Mouse (Mus musculus): ENCODE data around the gene Nr5a2. TPM values are rescaled to one million over a fixed set of nuclear protein-coding genes. Genes with fewer than 3 reads are reported as not detected.

Gene Nr5a2
- polyA plus RNA-seq, 1 experiment from 2014 or later: 9.0 TPM

- ATAC-seq: peak; percentile 55
- WGBS: 3% methylated on average over 10 of the region's 10 CpGs
- H3K4me2 ChIP-seq (ENCODE audit: low read depth, low read length): peak overlapping the region; percentile 74
- H3K27me3 ChIP-seq (replicated peaks; ENCODE audit: control insufficient read depth, insufficient read depth, low read length): peaks cover 10% of the 10 kb centered on the region; the same call in 1 of the 2 replicates
- H3K36me3 ChIP-seq (ENCODE audit: control insufficient read depth, insufficient read depth, low read length): no peaks in the 10 kb centered on the region
- peak overlapping the region; percentile 62 for H3K27ac ChIP-seq (ENCODE audit: low read length)
- H3K9ac ChIP-seq (ENCODE audit: low read depth, low read length): peak overlapping the region; percentile 85
- peak overlapping the region; percentile 71 for H3K4me3 ChIP-seq (ENCODE audit: low read length)
- peaks cover 14% of the 10 kb centered on the region; the same call in 1 of the 2 replicates for H3K4me1 ChIP-seq (ENCODE audit: control insufficient read depth, insufficient read depth, low read length)
- H3K9me3 ChIP-seq (ENCODE audit: control insufficient read depth, low read length): no peaks in the 10 kb centered on the region
Measured at GRCm38 (mm10) chr1:136945876-136946275, 14.4 kb downstream of the Nr5a2 start.

DNA sequence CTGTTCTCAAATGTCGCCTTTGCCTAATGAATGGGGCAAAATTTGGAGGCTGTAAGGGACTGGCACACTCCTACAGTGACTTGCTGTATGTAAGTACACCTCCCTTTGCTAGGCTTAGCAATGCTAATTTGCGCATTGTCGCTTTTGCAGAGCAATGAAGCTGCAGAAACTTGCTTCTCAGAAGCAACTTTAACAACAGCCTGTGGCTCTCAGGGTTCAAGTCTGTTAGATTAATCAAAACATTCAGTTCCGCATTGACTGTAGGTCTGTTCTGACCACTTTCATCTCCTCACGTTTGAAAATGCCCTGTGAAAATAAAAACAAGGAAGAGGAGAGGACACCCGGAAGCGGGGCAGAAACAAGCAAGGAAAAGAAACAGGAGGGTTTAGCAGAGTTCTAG is 14.8 kb downstream of the Nr5a2 start:
- H3K4me2 ChIP-seq (ENCODE audit: low read depth, low read length): peak overlapping the region; percentile 74
- H3K36me3 ChIP-seq (ENCODE audit: control insufficient read depth, insufficient read depth, low read length): no peaks in the 10 kb centered on the region
- peaks cover 14% of the 10 kb centered on the region; the same call in 1 of the 2 replicates for H3K4me1 ChIP-seq (ENCODE audit: control insufficient read depth, insufficient read depth, low read length)
- no peaks in the 10 kb centered on the region for H3K9me3 ChIP-seq (ENCODE audit: control insufficient read depth, low read length)
- ATAC-seq: no peak
- peak overlapping the region; percentile 62 for H3K27ac ChIP-seq (ENCODE audit: low read length)
- WGBS: 17% methylated on average over 7 of the region's 7 CpGs
- H3K27me3 ChIP-seq (replicated peaks; ENCODE audit: control insufficient read depth, insufficient read depth, low read length): peaks cover 8% of the 10 kb centered on the region; the same call in 1 of the 2 replicates
- H3K4me3 ChIP-seq (ENCODE audit: low read length): peak overlapping the region; percentile 71
- H3K9ac ChIP-seq (ENCODE audit: low read depth, low read length): peak overlapping the region; percentile 85

DNA sequence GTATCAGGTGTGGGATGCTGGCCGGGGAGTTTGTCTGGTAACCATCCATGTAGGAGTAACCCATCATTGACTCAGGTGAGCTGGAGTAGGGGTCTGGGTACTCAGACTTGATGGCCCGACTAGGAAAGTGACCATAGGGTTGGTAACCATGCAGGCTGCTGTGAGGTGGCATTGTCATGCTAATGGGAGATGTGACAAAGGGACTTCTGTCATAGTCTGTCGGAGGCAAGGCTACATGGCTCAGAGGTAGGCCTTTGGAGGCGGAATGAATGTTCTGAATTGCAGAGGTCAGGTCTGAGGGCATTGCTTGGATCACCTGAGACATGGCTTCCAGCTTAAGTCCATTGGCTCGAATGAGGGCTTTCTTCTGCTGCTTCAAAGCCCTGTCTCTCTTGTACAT is 19.6 kb downstream of the Nr5a2 start:
- H3K9ac ChIP-seq (ENCODE audit: low read depth, low read length): no peak overlapping the region
- H3K27me3 ChIP-seq (replicated peaks; ENCODE audit: control insufficient read depth, insufficient read depth, low read length): no peaks in the 10 kb centered on the region
- no peak overlapping the region for H3K27ac ChIP-seq (ENCODE audit: low read length)
- H3K36me3 ChIP-seq (ENCODE audit: control insufficient read depth, insufficient read depth, low read length): no peaks in the 10 kb centered on the region
- peaks cover 6% of the 10 kb centered on the region; the same call in 1 of the 2 replicates for H3K4me1 ChIP-seq (ENCODE audit: control insufficient read depth, insufficient read depth, low read length)
- no peak overlapping the region for H3K4me3 ChIP-seq (ENCODE audit: low read length)
- H3K4me2 ChIP-seq (ENCODE audit: low read depth, low read length): no peak overlapping the region
- H3K9me3 ChIP-seq (ENCODE audit: control insufficient read depth, low read length): no peaks in the 10 kb centered on the region
- 0 out of 2 replicates have a peak, but pooled peaks have one; percentile 8 for ATAC-seq
- 82% methylated on average over 5 of the region's 5 CpGs for WGBS

DNA sequence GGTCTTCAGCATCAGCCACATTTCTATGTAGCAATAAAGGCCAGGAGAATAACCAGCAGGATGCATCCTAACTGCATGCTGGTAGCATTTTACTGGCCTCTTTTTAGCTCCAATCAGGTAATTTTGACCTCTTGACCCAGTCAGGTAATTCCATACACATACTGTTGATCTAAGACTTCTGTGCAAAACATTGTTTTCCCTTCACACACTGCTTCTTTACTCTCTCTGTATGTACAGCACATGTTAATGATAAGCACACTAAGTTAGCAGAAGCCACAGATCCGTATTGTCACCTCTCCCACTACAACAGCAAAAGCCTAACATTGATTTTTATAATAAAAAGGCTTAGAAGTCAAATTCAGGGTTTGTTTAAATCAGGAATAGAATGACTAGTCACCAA is 21.0 kb downstream of the Nr5a2 start:
- 62% methylated on average over 1 of the region's 1 CpGs for WGBS
- no peak overlapping the region for H3K4me3 ChIP-seq (ENCODE audit: low read length)
- H3K36me3 ChIP-seq (ENCODE audit: control insufficient read depth, insufficient read depth, low read length): no peaks in the 10 kb centered on the region
- H3K27me3 ChIP-seq (replicated peaks; ENCODE audit: control insufficient read depth, insufficient read depth, low read length): no peaks in the 10 kb centered on the region
- H3K27ac ChIP-seq (ENCODE audit: low read length): no peak overlapping the region
- peaks cover 4% of the 10 kb centered on the region; the same call in 1 of the 2 replicates for H3K4me1 ChIP-seq (ENCODE audit: control insufficient read depth, insufficient read depth, low read length)
- no peak overlapping the region for H3K4me2 ChIP-seq (ENCODE audit: low read depth, low read length)
- H3K9ac ChIP-seq (ENCODE audit: low read depth, low read length): no peak overlapping the region
- no peaks in the 10 kb centered on the region for H3K9me3 ChIP-seq (ENCODE audit: control insufficient read depth, low read length)
- no peak for ATAC-seq

GRCm38 (mm10) chr1:136935960-136936324 is 24.3 kb downstream of the Nr5a2 start:
- Histone ChIP-seq H3K9ac (ENCODE audit: low read depth, low read length) (no peak overlapping the region), H3K4me1 (ENCODE audit: control insufficient read depth, insufficient read depth, low read length) (peaks cover 15% of the 10 kb centered on the region), H3K4me2 (ENCODE audit: low read depth, low read length) (no peak overlapping the region), H3K27ac (ENCODE audit: low read length) (no peak overlapping the region), H3K36me3 (ENCODE audit: control insufficient read depth, insufficient read depth, low read length) (no peaks in the 10 kb centered on the region), H3K9me3 (ENCODE audit: control insufficient read depth, low read length) (no peaks in the 10 kb centered on the region), H3K4me3 (ENCODE audit: low read length) (no peak overlapping the region), H3K27me3 (replicated peaks; ENCODE audit: control insufficient read depth, insufficient read depth, low read length) (no peaks in the 10 kb centered on the region)
- 87% methylated on average over 9 of the region's 9 CpGs for WGBS
- ATAC-seq: no peak

GRCm38 (mm10) chr1:136935316-136935959 is 24.8 kb downstream of the Nr5a2 start:
- Histone ChIP-seq H3K4me2 (ENCODE audit: low read depth, low read length) (no peak overlapping the region), H3K27me3 (replicated peaks; ENCODE audit: control insufficient read depth, insufficient read depth, low read length) (no peaks in the 10 kb centered on the region), H3K9me3 (ENCODE audit: control insufficient read depth, low read length) (no peaks in the 10 kb centered on the region), H3K4me1 (ENCODE audit: control insufficient read depth, insufficient read depth, low read length) (peaks cover 20% of the 10 kb centered on the region), H3K36me3 (ENCODE audit: control insufficient read depth, insufficient read depth, low read length) (no peaks in the 10 kb centered on the region), H3K4me3 (ENCODE audit: low read length) (no peak overlapping the region), H3K9ac (ENCODE audit: low read depth, low read length) (no peak overlapping the region), H3K27ac (ENCODE audit: low read length) (no peak overlapping the region)
- WGBS: 63% methylated on average over 8 of the region's 8 CpGs
- no peak for ATAC-seq

DNA sequence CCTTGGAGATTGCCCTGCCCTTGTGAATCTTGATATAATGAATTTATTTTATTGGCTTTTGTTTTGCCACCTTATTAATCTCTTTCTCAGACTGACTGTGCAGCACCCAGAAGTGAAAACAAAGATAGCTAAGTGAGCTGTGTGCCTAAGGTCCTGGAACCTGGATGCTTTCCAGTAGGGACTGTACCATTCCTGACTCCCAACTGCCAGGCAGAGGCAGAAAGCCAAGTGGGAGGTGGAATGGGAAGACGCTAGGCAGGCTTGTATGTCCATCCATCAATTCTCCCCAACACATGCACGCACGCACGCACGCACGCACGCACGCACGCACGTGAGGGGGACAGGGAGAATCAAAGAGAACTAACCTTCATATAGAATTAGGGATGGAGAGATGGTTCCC is 26.2 kb downstream of the Nr5a2 start:
- H3K4me1 ChIP-seq (ENCODE audit: control insufficient read depth, insufficient read depth, low read length): peaks cover 26% of the 10 kb centered on the region
- H3K4me2 ChIP-seq (ENCODE audit: low read depth, low read length): no peak overlapping the region
- H3K27me3 ChIP-seq (replicated peaks; ENCODE audit: control insufficient read depth, insufficient read depth, low read length): no peaks in the 10 kb centered on the region
- ATAC-seq: no peak
- WGBS: 74% methylated on average over 10 of the region's 10 CpGs
- no peak overlapping the region for H3K27ac ChIP-seq (ENCODE audit: low read length)
- H3K4me3 ChIP-seq (ENCODE audit: low read length): no peak overlapping the region
- no peaks in the 10 kb centered on the region for H3K36me3 ChIP-seq (ENCODE audit: control insufficient read depth, insufficient read depth, low read length)
- H3K9ac ChIP-seq (ENCODE audit: low read depth, low read length): no peak overlapping the region
- no peaks in the 10 kb centered on the region for H3K9me3 ChIP-seq (ENCODE audit: control insufficient read depth, low read length)

DNA sequence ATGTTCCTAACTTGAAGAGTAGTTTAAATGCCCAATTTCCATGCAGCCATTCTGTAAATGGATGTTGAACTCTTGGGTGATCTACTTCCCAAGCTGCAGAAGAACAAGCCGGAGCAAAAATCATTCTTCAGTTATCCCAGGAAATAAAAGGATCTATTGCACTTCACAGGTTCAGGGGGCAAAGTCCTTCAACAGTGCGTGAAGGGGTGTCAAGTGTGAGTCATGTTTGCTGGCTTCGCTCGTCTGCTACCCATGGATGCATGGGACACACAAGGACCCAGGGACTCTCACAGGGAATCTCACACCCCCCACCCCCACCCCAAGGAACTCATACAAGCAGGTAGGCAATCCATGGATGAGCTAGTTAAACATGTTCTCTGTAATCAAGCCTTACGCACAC is 29.2 kb downstream of the Nr5a2 start:
- H3K9me3 ChIP-seq (ENCODE audit: control insufficient read depth, low read length): no peaks in the 10 kb centered on the region
- no peak overlapping the region for H3K4me2 ChIP-seq (ENCODE audit: low read depth, low read length)
- 50% methylated on average over 5 of the region's 5 CpGs for WGBS
- no peaks in the 10 kb centered on the region for H3K27me3 ChIP-seq (replicated peaks; ENCODE audit: control insufficient read depth, insufficient read depth, low read length)
- H3K4me3 ChIP-seq (ENCODE audit: low read length): no peak overlapping the region
- H3K36me3 ChIP-seq (ENCODE audit: control insufficient read depth, insufficient read depth, low read length): no peaks in the 10 kb centered on the region
- ATAC-seq: peak; percentile 87
- H3K9ac ChIP-seq (ENCODE audit: low read depth, low read length): no peak overlapping the region
- H3K4me1 ChIP-seq (ENCODE audit: control insufficient read depth, insufficient read depth, low read length): peaks cover 25% of the 10 kb centered on the region
- peak overlapping the region; percentile 64 for H3K27ac ChIP-seq (ENCODE audit: low read length)

GRCm38 (mm10) chr1:136929743-136930142 is 30.5 kb downstream of the Nr5a2 start:
- Histone ChIP-seq H3K9me3 (ENCODE audit: control insufficient read depth, low read length) (no peaks in the 10 kb centered on the region), H3K27me3 (replicated peaks; ENCODE audit: control insufficient read depth, insufficient read depth, low read length) (no peaks in the 10 kb centered on the region), H3K4me3 (ENCODE audit: low read length) (no peak overlapping the region), H3K4me1 (ENCODE audit: control insufficient read depth, insufficient read depth, low read length) (peaks cover 28% of the 10 kb centered on the region), H3K9ac (ENCODE audit: low read depth, low read length) (no peak overlapping the region), H3K4me2 (ENCODE audit: low read depth, low read length) (no peak overlapping the region), H3K36me3 (ENCODE audit: control insufficient read depth, insufficient read depth, low read length) (no peaks in the 10 kb centered on the region), H3K27ac (ENCODE audit: low read length) (no peak overlapping the region)
- ATAC-seq: peak; percentile 36; the same call in 1 of the 2 replicates
- WGBS: 61% methylated on average over 6 of the region's 6 CpGs

DNA sequence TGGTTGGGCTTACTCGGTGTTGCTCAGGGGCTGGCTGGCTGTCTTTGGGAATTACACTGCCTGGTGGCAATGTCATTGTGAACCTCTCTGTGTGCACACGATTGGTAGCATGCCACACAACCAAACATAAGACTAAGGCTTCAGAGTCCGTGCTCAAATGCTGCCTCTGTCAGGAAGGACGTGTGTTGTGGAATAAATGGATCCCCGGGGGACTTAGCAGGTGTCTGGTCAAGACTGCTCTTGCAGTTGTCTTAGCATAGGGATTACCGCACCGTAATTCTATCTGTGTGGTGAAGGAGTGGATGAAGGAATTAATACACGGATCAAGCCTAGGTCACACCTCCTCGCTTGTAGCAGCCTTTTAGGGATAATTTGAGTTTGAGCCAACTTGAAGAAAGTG is 32.8 kb downstream of the Nr5a2 start:
- Histone ChIP-seq H3K4me2 (ENCODE audit: low read depth, low read length) (no peak overlapping the region), H3K36me3 (ENCODE audit: control insufficient read depth, insufficient read depth, low read length) (no peaks in the 10 kb centered on the region), H3K27ac (ENCODE audit: low read length) (no peak overlapping the region), H3K4me1 (ENCODE audit: control insufficient read depth, insufficient read depth, low read length) (peaks cover 21% of the 10 kb centered on the region), H3K9ac (ENCODE audit: low read depth, low read length) (no peak overlapping the region), H3K4me3 (ENCODE audit: low read length) (no peak overlapping the region), H3K27me3 (replicated peaks; ENCODE audit: control insufficient read depth, insufficient read depth, low read length) (no peaks in the 10 kb centered on the region), H3K9me3 (ENCODE audit: control insufficient read depth, low read length) (no peaks in the 10 kb centered on the region)
- WGBS: 64% methylated on average over 9 of the region's 9 CpGs
- no peak for ATAC-seq
